Mouse (Mus musculus) liver, embryonic 12.5 days (tissue): ENCODE measurements at regions not wholly inside any gene's neighbourhood (a gene's known extent, or its start where the extent isn't known, plus 50 kb on each side); places are given as distances from the start of the nearest gene placed in this dataset.
A peak's percentile ranks its signal among the peaks of the same experiment; 100 is the strongest.

Experiments
- ATAC-seq: fragments of 200-750 bp; cut with Nextera tagmentation; 2 replicates; pipeline ENCODE4 v1.8.0; 2017; ENCODE audit warnings: moderate number of reproducible peaks, mild to moderate bottlenecking, moderate library complexity
- H3K27ac ChIP-seq: fragments of 300-500 bp; sonication (generic); 2 replicates; pipeline ENCODE4 v1.5.1; 2016; ENCODE audit warnings: mild to moderate bottlenecking
- H3K27me3 ChIP-seq: fragments of 300-500 bp; sonication (generic); replicated peaks from 2 replicates; pipeline ENCODE4 v1.6.1; 2016; ENCODE audit warnings: mild to moderate bottlenecking, moderate library complexity
- H3K36me3 ChIP-seq: fragments of 300-500 bp; sonication (generic); 2 replicates; pipeline ENCODE4 v1.6.1; 2016; ENCODE audit warnings: mild to moderate bottlenecking, moderate library complexity
- H3K4me1 ChIP-seq: fragments of 300-500 bp; sonication (generic); 2 replicates; pipeline ENCODE4 v1.6.1; 2016
- H3K4me2 ChIP-seq: fragments of 300-500 bp; sonication (generic); 2 replicates; pipeline ENCODE4 v1.6.1; 2016; ENCODE audit warnings: mild to moderate bottlenecking, moderate library complexity
- H3K4me3 ChIP-seq: fragments of 300-500 bp; sonication (generic); 2 replicates; pipeline ENCODE4 v1.5.1; 2016; ENCODE audit warnings: mild to moderate bottlenecking, moderate library complexity
- H3K9ac ChIP-seq: fragments of 300-500 bp; sonication (generic); 2 replicates; pipeline ENCODE4 v1.6.1; 2016; ENCODE audit warnings: mild to moderate bottlenecking, moderate library complexity
- H3K9me3 ChIP-seq: fragments of 300-500 bp; sonication (generic); replicated peaks from 2 replicates; pipeline ENCODE4 v1.6.1; 2016; ENCODE audit warnings: mild to moderate bottlenecking, moderate library complexity
- WGBS: fragments of 180-500 bp; shearing (Covaris S2); methylation state at CpG from one replicate; pipeline ENCODE4 v1.1.7; 2016; ENCODE audit not compliant: insufficient replicate concordance; 5-methylcytosine and 5-hydroxymethylcytosine counted together

DNA sequence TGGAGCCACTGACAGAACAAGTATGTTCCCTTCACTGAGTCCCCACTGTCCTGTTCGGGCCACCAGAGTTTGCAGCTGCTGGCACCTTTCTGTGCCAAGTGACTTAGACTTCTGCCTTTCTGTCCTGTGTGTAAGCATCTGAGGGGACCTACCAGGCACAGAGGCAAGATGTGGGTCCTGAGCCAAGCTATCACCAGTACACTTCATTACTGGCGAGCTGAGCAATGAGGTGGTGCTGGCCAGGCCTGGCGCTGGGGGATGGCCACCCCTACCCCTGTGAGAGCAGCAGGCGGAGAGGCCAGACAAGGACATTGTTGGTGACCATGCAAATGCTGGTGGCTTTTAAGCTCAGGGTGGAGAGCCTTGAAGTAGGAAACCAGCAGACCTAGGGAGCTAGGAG is 87.6 kb upstream of the Mrps6 start:
- 55% methylated on average over 4 of the region's 4 CpGs for WGBS
- no peak overlapping the region for H3K27ac ChIP-seq

DNA sequence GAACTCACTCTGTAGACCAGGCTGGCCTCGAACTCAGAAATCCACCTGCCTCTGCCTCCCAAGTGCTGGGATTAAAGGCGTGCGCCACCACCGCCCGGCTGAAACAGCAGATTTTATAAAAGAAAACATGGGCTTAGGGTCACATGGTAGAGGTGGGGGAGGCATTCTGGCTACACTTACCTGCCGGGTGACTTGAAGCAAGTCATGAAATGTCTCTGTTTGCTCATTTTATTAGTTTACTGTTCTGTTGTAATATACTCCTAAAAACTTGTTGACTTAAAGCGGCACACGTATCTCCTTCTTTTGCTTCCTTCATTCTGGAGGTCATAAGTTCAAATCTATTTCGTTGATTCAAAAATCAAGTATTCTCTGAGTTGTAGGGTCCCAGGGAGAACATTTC is 84.9 kb upstream of the Mrps6 start:
- no peak overlapping the region for H3K4me3 ChIP-seq
- peaks cover 22% of the 10 kb centered on the region; the same call in 1 of the 2 replicates for H3K4me1 ChIP-seq
- H3K9me3 ChIP-seq = no peaks in the 10 kb centered on the region
- H3K9ac ChIP-seq = no peak overlapping the region
- no peak for ATAC-seq
- H3K27me3 ChIP-seq = peaks cover 13% of the 10 kb centered on the region; the same call in 1 of the 2 replicates
- H3K4me2 ChIP-seq = no peak overlapping the region
- 77% methylated on average over 9 of the region's 9 CpGs for WGBS
- no peaks in the 10 kb centered on the region for H3K36me3 ChIP-seq
- no peak overlapping the region for H3K27ac ChIP-seq

More for the DNA sequence above, 87.6 kb upstream of the Mrps6 start:
- Histone ChIP-seq H3K9ac (no peak overlapping the region), H3K9me3 (no peaks in the 10 kb centered on the region), H3K27me3 (peaks cover 13% of the 10 kb centered on the region; the same call in 1 of the 2 replicates), H3K4me1 (peaks cover 23% of the 10 kb centered on the region; the same call in 1 of the 2 replicates), H3K4me3 (no peak overlapping the region), H3K36me3 (no peaks in the 10 kb centered on the region), H3K4me2 (no peak overlapping the region)
- 0 out of 2 replicates have a peak, but pooled peaks have one; percentile 21 for ATAC-seq

DNA sequence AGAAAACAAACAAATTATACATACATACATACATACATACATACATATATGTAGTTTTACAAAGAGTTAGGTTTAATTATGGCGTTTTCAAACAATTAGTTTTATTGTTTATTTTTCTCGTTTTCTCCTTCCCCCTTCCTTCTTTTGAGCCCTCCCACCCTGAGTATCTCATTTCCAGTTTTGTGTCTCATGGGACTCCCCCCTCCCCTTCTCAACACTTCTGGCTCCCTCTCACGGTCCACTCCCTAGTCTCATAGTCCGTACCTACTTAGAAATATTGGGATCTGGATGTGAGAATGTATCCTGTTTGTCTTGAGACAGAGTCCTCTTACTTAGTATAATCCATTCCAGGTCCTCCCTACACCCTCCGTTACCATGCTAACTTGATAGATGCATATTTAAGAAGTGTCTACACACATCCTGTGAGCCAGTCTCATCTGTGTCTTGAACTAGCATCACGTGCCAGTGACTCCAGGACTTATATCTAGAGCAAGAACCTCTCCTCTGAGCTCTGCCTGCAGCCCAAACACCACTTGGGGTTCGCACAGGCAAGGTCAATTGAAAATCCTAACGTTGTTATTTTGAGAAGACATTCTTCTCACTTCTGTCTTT is 81.8 kb upstream of the Mrps6 start:
- Histone ChIP-seq H3K27me3 (no peaks in the 10 kb centered on the region), H3K36me3 (no peaks in the 10 kb centered on the region), H3K9me3 (no peaks in the 10 kb centered on the region), H3K4me3 (no peak overlapping the region), H3K9ac (no peak overlapping the region), H3K4me2 (no peak overlapping the region), H3K4me1 (peaks cover under 1% of the 10 kb centered on the region; the same call in 1 of the 2 replicates), H3K27ac (no peak overlapping the region)
- no peak for ATAC-seq
- 59% methylated on average over 8 of the region's 8 CpGs for WGBS

DNA sequence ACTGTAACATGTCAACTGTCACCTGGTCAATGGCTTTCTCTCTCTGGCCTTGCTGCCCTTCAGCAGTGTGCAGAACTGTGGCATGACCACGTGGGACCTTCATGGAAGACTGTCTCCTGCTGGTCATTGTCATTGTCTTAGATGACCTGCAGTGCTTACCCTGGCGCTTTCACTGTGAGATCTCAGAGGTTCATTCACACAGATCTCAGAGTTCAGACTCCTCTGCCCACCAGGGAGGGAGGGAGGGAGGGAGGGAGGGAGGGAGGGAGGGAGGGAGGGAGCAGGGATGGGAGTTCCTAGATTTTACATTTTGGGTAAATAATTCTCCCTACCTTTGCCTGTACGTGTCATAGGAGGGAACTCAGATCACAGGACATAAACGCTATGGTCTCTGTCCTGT is 79.6 kb upstream of the Mrps6 start:
- Histone ChIP-seq H3K36me3 (no peaks in the 10 kb centered on the region), H3K27me3 (no peaks in the 10 kb centered on the region), H3K4me2 (no peak overlapping the region), H3K4me3 (no peak overlapping the region), H3K4me1 (no peaks in the 10 kb centered on the region), H3K27ac (no peak overlapping the region), H3K9ac (no peak overlapping the region), H3K9me3 (no peaks in the 10 kb centered on the region)
- WGBS = 36% methylated on average over 4 of the region's 4 CpGs
- no peak for ATAC-seq

DNA sequence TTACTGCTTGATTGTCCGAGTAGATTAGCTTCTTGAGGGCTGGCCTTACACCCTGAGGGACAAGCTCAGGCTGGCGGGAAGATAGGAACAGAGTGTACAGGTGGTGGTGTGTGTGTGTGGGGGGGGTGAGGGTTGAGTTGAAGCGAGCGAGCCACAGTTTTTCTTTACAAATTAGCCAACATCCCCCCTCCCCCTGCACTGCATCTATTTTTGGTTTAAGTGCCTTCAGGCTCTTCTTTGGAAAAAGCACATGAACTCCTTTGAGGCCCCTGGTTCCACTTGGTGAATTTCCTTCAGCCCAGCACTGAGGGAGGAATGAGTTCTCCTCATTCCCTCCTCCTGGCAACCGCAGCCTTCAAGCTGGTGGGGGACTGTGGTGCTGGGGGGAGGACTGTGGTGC is 79.2 kb upstream of the Mrps6 start:
- Histone ChIP-seq H3K4me1 (no peaks in the 10 kb centered on the region), H3K27ac (no peak overlapping the region), H3K27me3 (no peaks in the 10 kb centered on the region), H3K4me2 (no peak overlapping the region), H3K36me3 (no peaks in the 10 kb centered on the region), H3K4me3 (no peak overlapping the region), H3K9ac (no peak overlapping the region), H3K9me3 (no peaks in the 10 kb centered on the region)
- WGBS = 47% methylated on average over 5 of the region's 5 CpGs
- no peak for ATAC-seq

DNA sequence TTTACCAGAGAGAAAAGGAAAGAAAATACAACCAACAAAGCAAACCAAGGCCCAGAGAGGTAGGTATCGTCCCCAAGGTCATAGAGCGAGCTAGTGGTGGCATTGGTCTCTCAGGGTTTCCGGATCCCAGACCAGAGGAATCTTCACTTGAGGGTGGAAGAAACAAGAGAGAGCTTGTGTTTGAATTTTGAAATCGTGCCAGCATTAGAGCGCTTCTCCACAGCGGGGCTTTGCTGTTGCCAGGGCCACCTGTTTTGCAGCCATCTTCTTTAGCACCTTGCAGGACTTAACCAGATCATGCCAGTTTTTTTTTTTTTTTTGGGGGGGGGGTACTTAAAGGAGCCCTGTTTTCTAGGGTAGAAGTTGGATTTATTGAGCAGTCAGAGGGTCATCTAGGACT is 77.6 kb upstream of the Mrps6 start:
- Histone ChIP-seq H3K9ac (no peak overlapping the region), H3K9me3 (no peaks in the 10 kb centered on the region), H3K27ac (no peak overlapping the region), H3K4me3 (no peak overlapping the region), H3K27me3 (peaks cover 4% of the 10 kb centered on the region; the same call in 1 of the 2 replicates), H3K4me2 (no peak overlapping the region), H3K4me1 (no peaks in the 10 kb centered on the region), H3K36me3 (no peaks in the 10 kb centered on the region)
- ATAC-seq = no peak
- WGBS = 79% methylated on average over 6 of the region's 6 CpGs

DNA sequence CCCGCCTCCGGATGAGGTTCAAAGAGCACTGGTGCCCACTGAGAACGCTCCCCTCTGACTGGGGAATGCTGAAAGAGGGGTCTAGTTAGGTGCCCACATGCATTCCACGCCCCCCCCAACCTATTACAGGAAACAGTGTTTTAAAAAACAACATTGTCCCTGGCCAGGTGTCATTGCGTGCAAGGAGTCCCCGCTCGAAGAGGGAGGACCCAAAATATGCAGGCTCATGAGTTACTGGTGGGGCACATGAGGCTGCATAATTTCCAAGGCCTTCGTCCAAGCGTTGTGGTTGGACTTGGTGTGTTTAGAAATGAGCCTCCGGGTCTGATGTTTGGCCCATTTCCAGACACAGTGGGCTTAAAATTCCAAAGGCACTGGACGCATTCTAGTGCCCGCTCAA is 72.9 kb upstream of the Mrps6 start:
- no peaks in the 10 kb centered on the region for H3K9me3 ChIP-seq
- 84% methylated on average over 12 of the region's 12 CpGs for WGBS
- H3K4me2 ChIP-seq = no peak overlapping the region
- ATAC-seq = no peak
- H3K4me3 ChIP-seq = no peak overlapping the region
- H3K27ac ChIP-seq = no peak overlapping the region
- H3K9ac ChIP-seq = no peak overlapping the region
- no peaks in the 10 kb centered on the region for H3K4me1 ChIP-seq
- peaks cover 4% of the 10 kb centered on the region; the same call in 1 of the 2 replicates for H3K27me3 ChIP-seq
- no peaks in the 10 kb centered on the region for H3K36me3 ChIP-seq

DNA sequence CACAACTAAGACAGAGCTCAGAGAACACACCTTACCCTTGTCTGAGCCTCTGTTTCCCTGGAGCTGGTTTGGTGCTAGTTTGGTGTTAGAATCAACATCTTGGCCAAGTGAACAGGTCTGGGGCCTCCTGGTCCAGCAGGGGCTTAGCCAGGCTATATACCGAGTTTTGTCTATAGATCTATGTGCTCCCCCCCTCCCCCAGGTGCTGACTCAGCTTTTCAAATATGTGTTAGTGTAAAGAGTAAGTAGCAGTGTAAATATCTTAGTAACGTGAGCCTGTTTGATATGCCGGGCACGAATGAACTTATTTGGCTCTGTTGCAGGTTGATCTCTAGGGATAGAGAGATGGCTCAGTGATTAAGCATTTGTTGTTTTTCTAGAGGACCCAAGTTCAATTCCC is 68.7 kb upstream of the Mrps6 start:
- H3K9ac ChIP-seq = no peak overlapping the region
- no peak for ATAC-seq
- H3K27me3 ChIP-seq = peaks cover under 1% of the 10 kb centered on the region; the same call in 1 of the 2 replicates
- 74% methylated on average over 4 of the region's 4 CpGs for WGBS
- no peaks in the 10 kb centered on the region for H3K9me3 ChIP-seq
- no peak overlapping the region for H3K4me2 ChIP-seq
- no peaks in the 10 kb centered on the region for H3K4me1 ChIP-seq
- no peak overlapping the region for H3K27ac ChIP-seq
- no peaks in the 10 kb centered on the region for H3K36me3 ChIP-seq
- H3K4me3 ChIP-seq = no peak overlapping the region

DNA sequence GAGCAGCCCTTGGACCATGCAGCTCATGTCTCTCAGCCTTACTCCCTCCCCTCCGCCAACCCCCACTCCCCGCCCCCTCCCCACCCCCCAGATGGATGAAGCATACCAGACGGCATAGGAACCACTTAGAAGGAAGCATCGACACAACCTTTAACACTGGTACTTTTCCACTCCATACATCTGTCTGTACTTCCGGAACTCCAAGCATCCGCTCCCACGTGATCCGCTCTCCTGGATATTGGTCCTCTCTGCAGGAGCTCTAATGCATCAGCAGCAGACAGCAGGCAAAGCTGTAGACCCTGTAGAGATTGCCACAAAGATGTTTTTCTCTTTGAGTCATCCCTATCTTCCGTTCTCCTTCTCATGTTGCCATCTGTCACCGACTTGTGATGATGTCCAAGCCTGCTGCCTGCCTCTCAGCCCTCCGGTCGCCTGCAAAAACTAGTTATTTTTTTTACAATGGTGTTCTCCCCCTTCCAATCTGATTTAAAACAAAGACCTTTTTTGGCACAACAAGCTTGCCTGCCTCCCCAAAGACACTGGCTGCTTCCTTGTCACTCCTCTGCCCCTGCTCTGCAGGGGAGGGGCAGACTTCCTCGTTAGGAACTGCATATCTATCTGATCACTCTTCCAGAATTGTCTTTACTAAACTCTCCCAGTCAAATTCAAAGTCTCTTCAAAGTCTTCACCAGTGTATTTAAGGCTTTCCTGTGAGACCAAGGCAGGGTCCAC is 62.4 kb upstream of the Mrps6 start:
- Histone ChIP-seq H3K4me3 (no peak overlapping the region), H3K9me3 (no peaks in the 10 kb centered on the region), H3K4me1 (no peaks in the 10 kb centered on the region), H3K36me3 (no peaks in the 10 kb centered on the region), H3K4me2 (peak overlapping the region; percentile 8; the same call in 1 of the 2 replicates), H3K27me3 (0 out of 2 replicates have a peak, but pooled peaks cover 3% of the 10 kb centered on the region), H3K9ac (no peak overlapping the region), H3K27ac (no peak overlapping the region)
- WGBS = 17% methylated on average over 12 of the region's 13 CpGs
- ATAC-seq = no peak

DNA sequence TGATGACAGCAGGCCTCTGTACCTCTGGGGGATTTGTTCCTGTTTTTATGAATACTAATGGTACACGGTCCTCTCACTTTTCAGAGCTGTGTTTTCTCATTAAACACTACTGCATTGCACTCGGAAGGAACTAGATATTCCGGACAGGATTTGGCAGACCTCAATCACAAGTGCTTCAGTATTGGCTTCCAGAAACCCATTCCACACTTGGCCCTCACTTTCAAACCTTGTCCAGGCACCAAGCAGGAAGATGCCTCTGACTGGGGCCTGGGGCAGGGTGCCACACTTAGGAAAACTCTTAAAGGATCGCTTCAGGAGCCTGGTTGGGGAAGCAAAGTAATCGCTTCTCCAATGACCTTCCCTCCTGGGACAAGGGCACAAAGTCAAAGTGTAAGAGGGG is 50.7 kb upstream of the Mrps6 start:
- 78% methylated on average over 5 of the region's 5 CpGs for WGBS
- H3K4me2 ChIP-seq = no peak overlapping the region
- no peak for ATAC-seq
- H3K9ac ChIP-seq = no peak overlapping the region
- no peaks in the 10 kb centered on the region for H3K27me3 ChIP-seq
- H3K4me3 ChIP-seq = no peak overlapping the region
- no peak overlapping the region for H3K27ac ChIP-seq
- H3K4me1 ChIP-seq = no peaks in the 10 kb centered on the region
- H3K36me3 ChIP-seq = no peaks in the 10 kb centered on the region
- no peaks in the 10 kb centered on the region for H3K9me3 ChIP-seq
